Mouse (Mus musculus) lung, postnatal 25 days (tissue): ENCODE measurements around the gene Lpar1.

ENCODE experiments used
- DNase-seq: peaks from one replicate; pipeline ENCODE4 v3.0.0; 2022; ENCODE audit warnings: low spot score

Gene Lpar1

GRCm38 (mm10) chr4:58553631-58554358 is at the start of gene Lpar1:
Lpar1 (minus strand) TSS chr4:58553898.
- DNase-seq = no peak

DNA sequence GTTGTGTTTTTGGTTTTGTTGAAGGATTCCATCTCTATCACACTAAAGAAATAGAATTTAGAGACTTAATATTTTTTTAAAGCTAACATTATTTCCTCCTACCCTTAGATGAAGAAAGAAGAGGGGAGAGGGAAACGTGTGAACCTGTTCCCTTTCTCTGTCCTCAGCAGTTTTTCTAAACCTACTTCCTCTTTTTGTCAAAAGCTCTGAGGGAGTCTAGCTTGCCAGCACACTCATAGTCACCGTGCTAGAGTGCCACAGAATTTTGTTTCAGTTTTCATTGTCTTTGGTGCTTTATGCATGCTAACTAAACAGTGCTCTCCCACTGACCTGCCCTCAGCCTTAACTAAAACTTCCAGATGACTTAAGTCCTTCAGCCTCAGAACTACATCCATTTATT is 32.2 kb upstream of the Lpar1 start:
- DNase-seq = peak; percentile 32

DNA sequence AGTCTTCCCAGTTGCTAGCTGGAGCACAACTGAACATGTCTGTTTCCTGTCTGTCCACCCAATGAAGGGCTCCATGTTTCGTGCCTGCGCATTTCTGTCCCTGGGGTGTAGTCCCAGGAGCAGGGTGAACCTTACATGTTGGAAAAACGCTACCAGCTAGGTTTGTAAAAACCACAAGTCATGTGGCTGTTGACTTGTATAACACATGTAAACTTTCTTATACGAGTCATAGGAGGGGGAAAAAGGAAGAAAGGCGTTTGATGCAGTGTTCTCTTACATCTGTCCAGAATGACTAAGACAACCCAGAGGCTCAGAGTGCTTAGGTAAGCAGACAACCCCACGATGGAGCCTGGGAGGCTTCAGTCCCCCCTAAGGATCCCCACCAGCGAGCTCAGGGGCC is 27.5 kb upstream of the Lpar1 start:
- DNase-seq = no peak

DNA sequence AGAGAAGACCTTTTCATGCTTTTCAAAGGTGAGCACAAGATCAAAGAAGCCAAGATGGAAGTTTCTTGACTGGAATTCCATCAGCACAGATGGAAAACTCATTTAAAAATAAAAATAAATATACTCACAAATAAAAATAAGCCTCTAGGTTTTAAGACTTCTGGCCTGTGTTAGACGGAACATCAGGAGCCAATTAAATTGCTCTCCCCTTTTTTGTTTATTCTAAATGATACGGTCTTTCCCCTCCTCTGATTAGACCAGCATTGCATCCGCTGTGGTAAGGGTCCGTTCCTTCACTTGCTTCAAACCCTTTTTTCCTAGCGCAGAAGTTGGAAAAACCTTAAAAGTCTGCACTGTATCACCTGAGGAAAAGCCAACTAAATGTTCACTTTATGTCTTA is 26.8 kb upstream of the Lpar1 start:
- DNase-seq = no peak

DNA sequence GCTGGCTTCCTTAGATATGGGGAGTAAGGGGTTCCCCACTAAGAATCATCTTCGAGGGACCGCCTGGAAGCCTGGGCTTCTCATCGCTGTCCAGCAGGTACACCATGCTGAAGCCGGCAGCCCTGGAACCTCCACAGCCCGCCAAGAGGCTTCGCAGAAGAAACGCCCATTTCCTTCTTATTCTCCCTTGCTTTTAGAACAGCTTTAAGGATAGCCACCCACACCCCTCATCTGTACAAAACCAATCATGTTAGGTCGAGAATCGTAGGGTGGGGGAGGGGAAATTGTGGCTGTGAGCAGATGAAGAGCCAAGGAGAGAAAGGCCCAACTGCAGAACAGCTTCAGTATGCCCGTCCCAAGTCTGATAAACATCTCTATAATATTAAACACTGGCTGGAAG is 26.4 kb upstream of the Lpar1 start:
- no peak for DNase-seq

GRCm38 (mm10) chr4:58578488-58578887 is 24.8 kb upstream of the Lpar1 start:
- DNase-seq = peak; percentile 59

- no peak for DNase-seq
Measured at GRCm38 (mm10) chr4:58577382-58578048, 23.8 kb upstream of the Lpar1 start.

DNA sequence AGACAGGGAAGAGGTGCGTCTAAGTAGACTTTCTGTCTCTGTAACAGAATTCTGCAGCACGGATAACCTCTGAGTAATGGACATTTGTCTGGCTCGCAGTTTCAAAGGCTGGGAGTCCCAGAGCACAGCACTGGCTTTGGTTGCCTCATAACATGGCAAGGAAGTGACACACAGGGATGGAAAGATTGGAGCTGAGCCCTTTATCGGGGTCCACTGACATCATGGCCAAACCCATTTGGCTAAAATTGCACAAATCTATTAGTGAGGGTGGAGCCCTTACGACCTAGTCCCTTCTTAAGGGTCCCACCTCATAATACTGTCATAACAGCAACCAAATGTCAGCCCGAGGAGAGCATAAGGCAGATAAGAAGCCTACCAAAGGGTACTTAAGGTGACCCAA is 22.1 kb upstream of the Lpar1 start:
- no peak for DNase-seq

GRCm38 (mm10) chr4:58574024-58574423 is 20.3 kb upstream of the Lpar1 start:
- DNase-seq = no peak

- no peak for DNase-seq
Measured at GRCm38 (mm10) chr4:58572446-58572845, 18.7 kb upstream of the Lpar1 start.

DNA sequence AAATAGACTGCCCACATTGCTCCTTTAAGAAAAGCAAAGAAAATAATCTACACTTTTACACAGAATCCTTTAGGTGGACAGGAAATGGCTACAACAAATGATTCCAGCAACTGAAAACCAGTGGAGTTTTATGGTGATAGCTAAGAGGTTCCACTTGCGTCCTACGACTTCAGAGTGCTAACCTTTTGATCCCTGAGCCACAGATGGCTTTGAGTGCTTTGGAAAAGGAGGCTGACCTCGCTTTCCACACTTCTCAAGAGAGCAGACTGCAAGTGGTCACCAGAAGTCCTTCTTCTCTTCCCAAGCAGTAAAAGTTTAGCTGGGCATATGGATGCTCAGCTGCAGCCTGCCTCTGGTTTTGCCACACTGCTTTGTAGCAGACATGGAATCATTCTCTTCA is 18.0 kb upstream of the Lpar1 start:
- DNase-seq = no peak

DNA sequence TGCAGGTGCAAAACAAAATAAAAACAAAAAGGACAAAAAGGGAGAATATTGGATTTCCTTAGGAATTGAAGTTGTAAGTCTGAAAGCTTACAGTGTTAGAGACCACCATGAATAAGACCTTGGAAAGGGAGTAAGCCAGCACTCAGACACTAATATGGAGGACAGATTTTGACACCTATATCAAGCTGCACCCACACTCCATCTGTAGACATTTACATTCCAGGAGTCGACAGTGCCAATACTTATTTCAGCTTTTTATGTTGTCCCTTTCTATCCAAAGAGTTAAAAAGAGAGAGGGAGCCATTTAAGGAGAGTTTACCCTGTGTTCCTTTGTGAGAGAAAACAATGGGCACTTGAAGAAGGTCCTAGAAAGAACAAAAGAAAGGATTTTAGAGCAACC is 17.5 kb upstream of the Lpar1 start:
- DNase-seq = no peak

- no peak for DNase-seq
Measured at GRCm38 (mm10) chr4:58568486-58568885, 14.8 kb upstream of the Lpar1 start.

DNA sequence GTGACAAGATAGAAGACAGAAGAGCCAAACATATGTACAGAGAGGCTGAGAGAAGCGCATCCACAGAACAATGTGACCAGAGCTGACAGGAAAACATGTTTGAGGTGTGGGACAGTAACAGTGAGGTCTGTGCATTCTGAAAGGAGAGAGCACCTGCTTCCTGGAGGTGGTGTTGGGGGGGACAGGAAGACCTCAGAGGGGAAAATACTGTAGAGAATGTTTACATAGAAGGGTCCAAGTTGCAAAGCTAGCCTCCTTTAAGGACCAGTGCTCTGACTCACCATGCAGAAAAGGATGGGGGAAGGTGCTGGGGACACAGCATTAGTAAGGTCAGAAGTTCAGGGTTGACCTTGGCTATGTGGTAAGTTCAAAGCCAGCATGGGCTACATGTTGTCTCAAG is 9.1 kb upstream of the Lpar1 start:
- DNase-seq = no peak

GRCm38 (mm10) chr4:58557001-58557400 is 3.3 kb upstream of the Lpar1 start:
- no peak for DNase-seq

- no peak for DNase-seq
Measured at GRCm38 (mm10) chr4:58554359-58554838, 701 bp upstream of the Lpar1 start.

GRCm38 (mm10) chr4:58552731-58553630 is 717 bp downstream of the Lpar1 start:
- peak; percentile 62 for DNase-seq

DNA sequence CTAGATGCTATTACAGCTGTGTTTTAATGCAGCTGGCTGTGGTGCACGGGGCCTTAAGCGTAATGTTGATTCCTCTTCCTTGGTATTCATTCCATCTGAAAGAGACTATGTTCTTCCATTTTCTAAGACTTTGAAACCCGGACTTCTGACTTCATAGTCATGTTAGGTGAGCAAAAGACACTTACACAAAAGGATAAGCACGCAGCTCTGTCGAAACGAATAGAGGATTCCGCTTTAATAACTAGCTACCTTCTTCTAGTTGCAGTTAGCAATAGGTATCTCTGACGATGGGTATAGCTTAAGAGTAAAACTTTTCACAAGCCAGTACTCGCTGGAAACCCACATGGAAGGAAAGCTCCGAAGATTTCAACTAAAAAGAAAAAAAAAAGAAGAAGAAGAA is 1.5 kb downstream of the Lpar1 start:
- no peak for DNase-seq

GRCm38 (mm10) chr4:58551820-58552219 is 1.9 kb downstream of the Lpar1 start:
- DNase-seq = peak; percentile 74

GRCm38 (mm10) chr4:58547725-58548124 is 6.0 kb downstream of the Lpar1 start:
- DNase-seq = no peak

GRCm38 (mm10) chr4:58547273-58547565 is 6.5 kb downstream of the Lpar1 start:
- peak; percentile 22 for DNase-seq

DNA sequence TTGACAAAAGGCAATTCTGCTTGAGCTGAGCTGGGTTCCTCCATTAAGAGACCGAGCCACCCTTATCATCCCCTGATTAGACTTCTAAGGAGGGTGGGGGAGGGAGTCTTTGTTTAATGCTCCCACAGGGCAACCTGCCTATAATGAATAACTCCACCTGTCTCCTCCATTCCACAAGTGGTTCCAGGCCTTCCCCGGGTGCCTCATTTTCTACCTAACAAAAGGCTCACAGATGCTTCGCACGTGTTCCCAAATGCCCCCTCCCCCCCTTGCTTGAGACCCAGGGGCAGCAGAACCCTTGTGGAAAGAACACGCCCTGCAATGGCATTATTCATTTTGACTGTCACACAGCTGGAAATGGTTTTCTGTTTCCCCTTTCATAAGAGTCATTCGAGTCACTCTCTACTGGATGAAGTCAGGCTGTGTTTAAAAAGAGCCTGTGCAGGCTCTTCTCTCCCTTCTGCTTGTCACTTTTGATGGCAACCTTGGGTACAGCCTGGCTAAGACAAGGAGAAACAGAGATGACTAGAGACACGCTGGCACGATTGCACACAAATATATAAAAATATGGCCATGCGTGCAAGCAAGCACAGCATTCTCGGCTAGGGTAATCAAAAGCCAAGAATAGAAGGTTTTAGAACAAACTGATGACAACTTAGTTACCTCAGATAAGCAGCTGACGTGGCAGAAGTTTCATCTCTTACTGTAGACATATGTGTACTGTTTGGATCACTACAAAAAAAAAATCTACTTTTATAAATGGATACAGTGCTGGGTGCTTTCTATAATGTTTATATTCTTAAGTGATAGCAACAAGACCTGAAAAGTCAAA is 7.0 kb downstream of the Lpar1 start:
- no peak for DNase-seq
